Mouse (Mus musculus): ENCODE measurements around the gene Pld6.

Gene Pld6

DNA sequence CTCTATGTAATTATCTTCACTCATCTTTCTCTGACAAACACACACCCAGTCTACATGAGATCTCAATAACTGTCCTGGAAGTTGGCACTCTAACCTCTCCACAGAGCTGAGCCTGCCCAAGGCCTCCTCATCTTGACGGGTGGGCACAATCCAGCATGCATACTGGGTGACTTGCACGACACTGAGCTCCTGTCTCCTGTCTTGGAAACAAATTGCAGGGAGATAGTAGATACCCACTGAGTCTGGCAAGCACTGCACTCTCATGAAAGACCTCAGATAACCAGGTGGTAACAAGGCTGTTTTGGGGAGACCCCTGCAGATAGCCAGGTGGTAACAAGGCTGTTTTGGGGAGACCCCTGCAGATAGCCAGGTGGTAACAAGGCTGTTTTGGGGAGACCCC, 15.2 kb downstream of the Pld6 start:
- H3K36me3 ChIP-seq (ENCODE audit: insufficient read depth, low read length), result peaks cover 94% of the 10 kb centered on the region
- no peak for TF ChIP-seq CTCF (conservative IDR thresholded peaks at IDR 0.05; ENCODE audit: low read length)
- no peak for TF ChIP-seq POU5F1 (IDR thresholded peaks at IDR 0.05; ENCODE audit: borderline replicate concordance, low read length)
- TF ChIP-seq NANOG (IDR thresholded peaks at IDR 0.05; ENCODE audit: borderline replicate concordance, low read length), result no peak
- no peak overlapping the region for H3K4me3 ChIP-seq (replicated peaks; ENCODE audit: low read length)
- 0 out of 2 replicates have a peak, but pooled peaks cover 3% of the 10 kb centered on the region for H3K4me1 ChIP-seq (replicated peaks; ENCODE audit: low read depth, low read length)
- H3K9me3 ChIP-seq (ENCODE audit: low read length), result no peaks in the 10 kb centered on the region
- no peaks in the 10 kb centered on the region for H3K27me3 ChIP-seq (ENCODE audit: insufficient read depth, low read length)

DNA sequence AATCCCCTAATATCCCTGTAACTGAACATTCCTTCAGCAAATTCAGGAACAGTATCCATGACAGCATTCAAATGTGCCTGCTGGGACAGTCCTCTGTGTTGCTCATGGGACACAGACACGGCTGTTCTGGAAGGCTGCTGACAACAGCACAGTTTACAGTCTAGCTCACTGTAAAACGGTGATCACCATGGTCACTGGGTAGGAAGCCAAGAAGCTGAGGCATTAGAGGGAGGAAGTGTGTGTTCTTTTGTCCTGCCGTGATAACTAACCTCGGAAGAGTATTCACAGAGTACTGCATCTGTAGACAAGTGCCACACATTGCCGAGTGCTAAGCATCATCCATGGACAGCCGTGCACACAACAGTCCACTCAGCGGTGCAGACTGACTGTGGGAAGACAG, 16.7 kb downstream of the Pld6 start:
- no peaks in the 10 kb centered on the region for H3K9me3 ChIP-seq (ENCODE audit: low read length)
- H3K27me3 ChIP-seq (ENCODE audit: insufficient read depth, low read length), result no peaks in the 10 kb centered on the region
- 0 out of 2 replicates have a peak, but pooled peaks cover 3% of the 10 kb centered on the region for H3K4me1 ChIP-seq (replicated peaks; ENCODE audit: low read depth, low read length)
- no peak for TF ChIP-seq POU5F1 (IDR thresholded peaks at IDR 0.05; ENCODE audit: borderline replicate concordance, low read length)
- no peak for TF ChIP-seq CTCF (conservative IDR thresholded peaks at IDR 0.05; ENCODE audit: low read length)
- no peak for TF ChIP-seq NANOG (IDR thresholded peaks at IDR 0.05; ENCODE audit: borderline replicate concordance, low read length)
- no peak overlapping the region for H3K4me3 ChIP-seq (replicated peaks; ENCODE audit: low read length)
- peaks cover 97% of the 10 kb centered on the region for H3K36me3 ChIP-seq (ENCODE audit: insufficient read depth, low read length)

DNA sequence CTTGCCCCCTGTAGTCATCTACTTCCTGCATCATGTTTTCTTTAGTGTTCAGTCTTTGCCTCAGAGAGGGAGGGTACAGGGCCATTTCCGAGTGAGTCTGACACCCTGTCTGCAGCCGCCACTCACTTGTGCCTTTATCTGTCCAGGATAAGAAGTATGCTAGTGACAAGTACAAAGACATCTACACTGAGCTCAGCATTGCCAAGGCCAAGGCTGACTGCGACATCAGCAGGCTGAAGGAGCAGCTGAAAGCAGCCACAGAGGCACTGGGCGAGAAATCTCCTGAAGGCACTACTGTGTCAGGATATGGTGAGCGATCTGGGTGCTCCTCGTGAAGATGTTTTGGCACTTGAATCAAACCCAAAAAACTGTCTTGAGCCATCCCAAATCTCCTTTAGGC, 17.7 kb downstream of the Pld6 start:
- H3K4me1 ChIP-seq (replicated peaks; ENCODE audit: low read depth, low read length), result 0 out of 2 replicates have a peak, but pooled peaks cover 3% of the 10 kb centered on the region
- peaks cover 98% of the 10 kb centered on the region for H3K36me3 ChIP-seq (ENCODE audit: insufficient read depth, low read length)
- no peak overlapping the region for H3K4me3 ChIP-seq (replicated peaks; ENCODE audit: low read length)
- no peak for TF ChIP-seq NANOG (IDR thresholded peaks at IDR 0.05; ENCODE audit: borderline replicate concordance, low read length)
- TF ChIP-seq CTCF (conservative IDR thresholded peaks at IDR 0.05; ENCODE audit: low read length), result no peak
- TF ChIP-seq POU5F1 (IDR thresholded peaks at IDR 0.05; ENCODE audit: borderline replicate concordance, low read length), result no peak
- no peaks in the 10 kb centered on the region for H3K9me3 ChIP-seq (ENCODE audit: low read length)
- H3K27me3 ChIP-seq (ENCODE audit: insufficient read depth, low read length), result no peaks in the 10 kb centered on the region

DNA sequence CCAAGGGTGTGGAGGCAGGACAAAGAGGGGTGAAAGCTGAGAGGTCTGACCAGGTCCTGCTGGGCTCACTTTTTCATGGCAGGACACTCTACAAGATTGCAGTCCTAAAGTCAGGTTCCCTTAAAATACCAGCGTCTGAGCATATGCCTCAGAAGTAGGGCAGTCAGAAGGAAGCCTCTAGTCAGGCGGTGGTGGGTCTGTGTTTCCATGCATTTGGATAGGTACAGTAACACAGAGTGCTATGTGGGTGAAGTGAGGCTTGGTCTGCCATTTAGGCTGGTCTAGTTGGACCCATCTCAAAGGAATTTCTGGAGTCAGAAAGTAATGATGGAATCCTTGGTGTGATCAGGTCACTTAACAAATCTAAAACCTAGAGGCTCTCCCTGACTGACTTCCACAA, 18.1 kb downstream of the Pld6 start:
- H3K4me3 ChIP-seq (replicated peaks; ENCODE audit: low read length), result no peak overlapping the region
- H3K27me3 ChIP-seq (ENCODE audit: insufficient read depth, low read length), result no peaks in the 10 kb centered on the region
- no peak for TF ChIP-seq CTCF (conservative IDR thresholded peaks at IDR 0.05; ENCODE audit: low read length)
- no peak for TF ChIP-seq NANOG (IDR thresholded peaks at IDR 0.05; ENCODE audit: borderline replicate concordance, low read length)
- no peak for TF ChIP-seq POU5F1 (IDR thresholded peaks at IDR 0.05; ENCODE audit: borderline replicate concordance, low read length)
- H3K4me1 ChIP-seq (replicated peaks; ENCODE audit: low read depth, low read length), result 0 out of 2 replicates have a peak, but pooled peaks cover 3% of the 10 kb centered on the region
- no peaks in the 10 kb centered on the region for H3K9me3 ChIP-seq (ENCODE audit: low read length)
- peaks cover 98% of the 10 kb centered on the region for H3K36me3 ChIP-seq (ENCODE audit: insufficient read depth, low read length)

DNA sequence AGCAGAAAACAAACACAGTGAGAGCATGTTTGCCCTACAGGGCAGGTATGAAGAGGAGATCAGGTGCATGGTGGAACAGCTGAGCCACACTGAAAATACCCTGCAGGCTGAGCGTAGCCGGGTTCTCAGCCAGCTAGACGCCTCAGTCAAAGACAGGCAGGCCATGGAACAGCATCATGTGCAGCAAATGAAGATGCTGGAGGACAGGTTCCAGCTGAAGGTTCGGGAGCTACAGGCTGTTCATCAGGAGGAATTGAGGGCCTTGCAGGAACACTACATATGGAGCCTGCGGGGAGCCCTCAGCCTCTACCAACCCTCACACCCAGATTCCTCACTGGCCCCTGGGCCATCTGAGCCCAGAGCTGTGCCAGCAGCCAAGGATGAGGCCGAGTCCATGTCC, 26.6 kb downstream of the Pld6 start:
- H3K9me3 ChIP-seq (ENCODE audit: low read length), result no peaks in the 10 kb centered on the region
- no peaks in the 10 kb centered on the region for H3K27me3 ChIP-seq (ENCODE audit: insufficient read depth, low read length)
- no peak overlapping the region for H3K4me3 ChIP-seq (replicated peaks; ENCODE audit: low read length)
- H3K4me1 ChIP-seq (replicated peaks; ENCODE audit: low read depth, low read length), result peaks cover 8% of the 10 kb centered on the region
- TF ChIP-seq POU5F1 (IDR thresholded peaks at IDR 0.05; ENCODE audit: borderline replicate concordance, low read length) (no peak), NANOG (IDR thresholded peaks at IDR 0.05; ENCODE audit: borderline replicate concordance, low read length) (no peak), CTCF (conservative IDR thresholded peaks at IDR 0.05; ENCODE audit: low read length) (no peak)
- peaks cover 92% of the 10 kb centered on the region for H3K36me3 ChIP-seq (ENCODE audit: insufficient read depth, low read length)

DNA sequence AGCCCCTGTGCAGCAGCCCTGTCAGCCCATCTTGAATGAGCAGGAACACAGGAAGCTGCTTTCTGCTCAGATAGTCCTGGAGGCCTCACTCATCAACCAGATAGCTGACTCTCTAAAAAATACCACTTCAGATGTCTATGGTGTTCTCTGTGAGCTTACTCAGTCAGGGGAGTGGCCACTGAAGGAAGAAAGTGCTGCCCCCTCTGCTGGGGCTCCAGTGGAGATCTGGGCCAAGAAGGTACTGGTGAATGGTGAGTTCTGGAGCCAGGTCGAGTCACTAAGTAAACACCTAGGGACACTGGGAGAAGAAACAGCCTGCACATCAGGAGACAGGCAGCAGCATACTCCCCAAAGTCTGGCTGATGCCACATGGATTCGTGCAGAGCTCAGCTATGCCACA, 27.8 kb downstream of the Pld6 start:
- Histone ChIP-seq H3K9me3 (ENCODE audit: low read length) (no peaks in the 10 kb centered on the region), H3K4me3 (replicated peaks; ENCODE audit: low read length) (no peak overlapping the region)

DNA sequence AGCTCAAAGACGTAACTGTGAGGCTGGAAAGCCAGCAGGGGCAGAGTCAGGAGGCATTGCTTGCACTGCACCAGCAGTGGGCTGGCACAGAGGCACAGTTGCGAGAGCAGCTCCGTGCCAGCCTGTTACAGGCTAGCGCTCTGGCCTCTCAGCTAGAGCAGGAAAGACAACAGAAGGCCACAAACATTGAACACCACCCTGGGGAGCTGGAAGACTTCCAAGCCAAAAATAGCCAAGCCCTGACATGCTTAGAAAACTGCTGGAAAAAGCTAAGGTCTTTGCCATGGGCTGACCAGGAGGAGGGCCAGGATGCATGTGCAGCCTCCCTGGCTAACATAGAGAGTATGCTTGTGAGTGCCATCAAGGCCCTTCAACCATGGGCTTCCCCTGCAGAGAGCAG, 28.3 kb downstream of the Pld6 start:
- TF ChIP-seq CTCF (conservative IDR thresholded peaks at IDR 0.05; ENCODE audit: low read length), result no peak
- no peak for TF ChIP-seq POU5F1 (IDR thresholded peaks at IDR 0.05; ENCODE audit: borderline replicate concordance, low read length)
- no peak for TF ChIP-seq NANOG (IDR thresholded peaks at IDR 0.05; ENCODE audit: borderline replicate concordance, low read length)
- peaks cover 8% of the 10 kb centered on the region for H3K4me1 ChIP-seq (replicated peaks; ENCODE audit: low read depth, low read length)

More for the DNA sequence above, 27.8 kb downstream of the Pld6 start:
- Histone ChIP-seq H3K27me3 (ENCODE audit: insufficient read depth, low read length) (no peaks in the 10 kb centered on the region), H3K4me1 (replicated peaks; ENCODE audit: low read depth, low read length) (peaks cover 8% of the 10 kb centered on the region), H3K36me3 (ENCODE audit: insufficient read depth, low read length) (peaks cover 92% of the 10 kb centered on the region)
- TF ChIP-seq NANOG (IDR thresholded peaks at IDR 0.05; ENCODE audit: borderline replicate concordance, low read length), result no peak
- no peak for TF ChIP-seq CTCF (conservative IDR thresholded peaks at IDR 0.05; ENCODE audit: low read length)
- no peak for TF ChIP-seq POU5F1 (IDR thresholded peaks at IDR 0.05; ENCODE audit: borderline replicate concordance, low read length)

DNA sequence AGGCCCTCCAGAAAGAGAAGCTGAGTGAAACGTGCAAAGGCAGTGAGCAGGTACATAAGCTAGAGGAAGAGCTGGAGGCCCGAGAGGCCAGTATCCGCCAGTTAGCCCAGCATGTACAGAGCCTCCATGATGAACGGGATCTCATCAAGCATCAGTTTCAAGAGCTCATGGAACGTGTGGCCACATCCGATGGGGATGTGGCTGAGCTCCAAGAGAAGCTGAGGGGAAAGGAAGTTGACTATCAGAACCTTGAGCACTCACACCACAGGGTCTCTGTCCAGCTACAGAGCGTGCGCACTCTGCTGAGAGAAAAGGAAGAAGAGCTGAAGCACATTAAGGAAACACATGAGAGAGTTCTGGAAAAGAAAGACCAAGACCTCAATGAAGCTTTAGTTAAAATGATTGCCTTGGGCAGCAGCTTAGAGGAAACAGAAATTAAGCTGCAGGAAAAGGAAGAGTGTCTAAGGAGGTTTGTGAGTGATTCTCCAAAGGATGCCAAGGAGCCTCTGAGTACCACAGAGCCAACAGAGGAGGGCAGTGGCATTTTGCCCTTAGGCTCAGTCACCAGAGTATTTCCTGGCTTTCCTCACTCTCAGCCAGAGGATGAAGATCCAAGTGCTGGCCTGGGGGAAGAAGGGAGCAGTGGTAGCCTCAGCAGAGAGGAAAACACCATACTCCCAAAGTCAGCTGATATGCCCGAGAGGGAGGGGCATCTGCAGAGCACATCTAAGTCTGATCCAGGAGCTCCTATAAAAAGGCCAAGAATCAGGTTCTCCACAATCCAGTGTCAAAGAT, 29.1 kb downstream of the Pld6 start:
- H3K36me3 ChIP-seq (ENCODE audit: insufficient read depth, low read length), result peaks cover 90% of the 10 kb centered on the region
- no peak overlapping the region for H3K4me3 ChIP-seq (replicated peaks; ENCODE audit: low read length)
- no peaks in the 10 kb centered on the region for H3K27me3 ChIP-seq (ENCODE audit: insufficient read depth, low read length)
- H3K9me3 ChIP-seq (ENCODE audit: low read length), result no peaks in the 10 kb centered on the region
- TF ChIP-seq NANOG (IDR thresholded peaks at IDR 0.05; ENCODE audit: borderline replicate concordance, low read length), result no peak
- TF ChIP-seq CTCF (conservative IDR thresholded peaks at IDR 0.05; ENCODE audit: low read length), result no peak
- no peak for TF ChIP-seq POU5F1 (IDR thresholded peaks at IDR 0.05; ENCODE audit: borderline replicate concordance, low read length)
- H3K4me1 ChIP-seq (replicated peaks; ENCODE audit: low read depth, low read length), result peaks cover 8% of the 10 kb centered on the region

More for the DNA sequence above, 28.3 kb downstream of the Pld6 start:
- H3K4me3 ChIP-seq (replicated peaks; ENCODE audit: low read length), result no peak overlapping the region
- H3K9me3 ChIP-seq (ENCODE audit: low read length), result no peaks in the 10 kb centered on the region
- peaks cover 90% of the 10 kb centered on the region for H3K36me3 ChIP-seq (ENCODE audit: insufficient read depth, low read length)
- H3K27me3 ChIP-seq (ENCODE audit: insufficient read depth, low read length), result no peaks in the 10 kb centered on the region

All from E14TG2a.4 (cell line).